Mouse (Mus musculus): ENCODE data around the gene Rnf4.

GRCm38 (mm10) chr5:34360261-34360660 lies 24.2 kb downstream of the Rnf4 start:
- TF ChIP-seq USF1 (IDR thresholded peaks at IDR 0.05; ENCODE audit: low read depth, low read length) = no peak
- no peak for TF ChIP-seq NRF1 (IDR thresholded peaks at IDR 0.05; ENCODE audit: insufficient read depth, low read depth, low read length, poor library complexity, severe bottlenecking)
- no peak for TF ChIP-seq MAX (IDR thresholded peaks at IDR 0.05; ENCODE audit: low read length)
- no peak for TF ChIP-seq CTCF (IDR thresholded peaks at IDR 0.05 in 2 of 3, conservative IDR thresholded peaks at IDR 0.05 in 1 of 3; ENCODE audit: control insufficient read depth in 1 of 3, insufficient read depth in 1 of 3, low read depth in 2 of 3, low read length in 3 of 3, poor library complexity in 1 of 3, severe bottlenecking in 1 of 3)
- TF ChIP-seq E2F4 (IDR thresholded peaks at IDR 0.05; ENCODE audit: borderline replicate concordance, low read depth, low read length) = no peak
- no peak for TF ChIP-seq TCF12 (IDR thresholded peaks at IDR 0.05; ENCODE audit: low read depth, low read length)
- no peak for TF ChIP-seq JUND (IDR thresholded peaks at IDR 0.05; ENCODE audit: low read depth, low read length)
- no peak for TF ChIP-seq RAD21 (IDR thresholded peaks at IDR 0.05; ENCODE audit: low read depth, low read length)
